Mouse (Mus musculus) small intestine, adult 2 months (tissue): Measurements from ENCODE around the gene Trmu.

Experiments
- CTCF ChIP-seq: fragments of 200-500 bp; IDR thresholded peaks from 2 replicates; pipeline ENCODE4 v1.5.1; 2012; ENCODE audit warnings: low read depth, mild to moderate bottlenecking, control low read depth, inconsistent platforms, low read length, moderate library complexity, mixed read lengths; ENCODE audit not compliant: insufficient replicate concordance, insufficient read length; ENCODE audit errors: extremely low read depth
- POLR2A ChIP-seq: fragments of 200-500 bp; IDR thresholded peaks from 2 replicates; pipeline ENCODE4 v1.6.1; 2012; ENCODE audit warnings: low read depth, mild to moderate bottlenecking, control low read depth, inconsistent platforms, low read length, moderate library complexity

- no peak for TF ChIP-seq POLR2A
- TF ChIP-seq CTCF, result no peak
Measured at GRCm38 (mm10) chr15:85900801-85901200, 21.7 kb downstream of the Trmu start.
